Mouse (Mus musculus) layer of hippocampus, adult 9-10 months (tissue): ENCODE results near the gene Hist3h2ba.

Experiments used
- DNase-seq: peaks from one replicate; pipeline ENCODE4 v3.0.0; 2022; ENCODE audit warnings: low spot score

Hist3h2ba gene

GRCm38 (mm10) chr11:58964216-58964615, 15.5 kb downstream of the Hist3h2ba start:
- DNase-seq, result no peak

GRCm38 (mm10) chr11:58965001-58965760, 16.5 kb downstream of the Hist3h2ba start:
- no peak for DNase-seq

GRCm38 (mm10) chr11:58967346-58967745, 18.6 kb downstream of the Hist3h2ba start:
- no peak for DNase-seq

GRCm38 (mm10) chr11:58968551-58968950, 19.8 kb downstream of the Hist3h2ba start:
- DNase-seq, result no peak

GRCm38 (mm10) chr11:58969027-58969426, 20.3 kb downstream of the Hist3h2ba start:
- DNase-seq, result no peak

GRCm38 (mm10) chr11:58969659-58970058, 20.9 kb downstream of the Hist3h2ba start:
- DNase-seq, result no peak

GRCm38 (mm10) chr11:58970831-58971530, 22.3 kb downstream of the Hist3h2ba start:
- DNase-seq, result no peak

- no peak for DNase-seq
Measured at GRCm38 (mm10) chr11:58971796-58972195, 23.1 kb downstream of the Hist3h2ba start.

DNA sequence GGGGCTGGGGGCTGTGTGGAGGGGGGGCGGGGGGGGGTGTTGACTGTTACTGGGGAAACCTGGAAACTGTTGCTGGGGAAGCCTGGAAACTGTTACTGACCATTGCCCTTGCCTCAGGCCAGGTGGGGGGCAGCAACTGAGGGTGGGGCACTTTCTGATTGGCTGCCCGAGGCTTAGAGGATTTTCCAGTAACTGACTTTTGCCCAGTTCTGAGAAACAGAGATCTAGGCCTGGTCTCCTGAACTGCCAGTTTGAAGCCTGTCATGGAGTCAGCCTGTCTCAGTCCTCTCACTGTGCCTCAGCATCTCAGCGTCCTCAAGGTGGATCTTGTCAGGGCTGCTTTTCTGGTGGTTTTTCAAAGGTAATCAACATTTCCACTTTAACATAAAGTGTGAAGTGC, 25.7 kb downstream of the Hist3h2ba start:
- DNase-seq, result no peak

GRCm38 (mm10) chr11:58977150-58977549, 28.4 kb downstream of the Hist3h2ba start:
- no peak for DNase-seq

DNA sequence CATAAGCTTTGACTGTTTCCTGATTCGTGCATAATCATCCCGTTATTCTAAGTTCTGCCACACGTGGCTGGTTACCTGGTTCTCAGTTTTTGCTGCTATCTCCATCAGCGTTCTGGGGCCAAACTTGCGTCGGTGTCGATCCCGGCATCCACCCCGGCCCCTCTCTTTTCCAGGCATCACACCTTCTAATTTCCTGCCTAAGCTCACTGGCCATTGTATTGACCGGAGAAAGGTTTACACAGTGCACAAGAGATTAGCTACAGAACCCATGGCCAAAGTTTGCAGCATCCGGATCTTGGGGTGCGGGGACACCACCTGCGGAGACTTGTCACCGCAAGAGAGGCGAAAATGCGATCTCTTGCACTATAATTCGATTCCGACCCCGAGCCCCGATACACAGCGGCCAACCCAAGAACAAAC, 28.9 kb downstream of the Hist3h2ba start:
- DNase-seq, result no peak

GRCm38 (mm10) chr11:58978027-58978705, 29.4 kb downstream of the Hist3h2ba start, which contains the start of gene Trim11:
Gene Trim11, plus strand, starts transcription at chr11:58978093.
- no peak for DNase-seq

DNA sequence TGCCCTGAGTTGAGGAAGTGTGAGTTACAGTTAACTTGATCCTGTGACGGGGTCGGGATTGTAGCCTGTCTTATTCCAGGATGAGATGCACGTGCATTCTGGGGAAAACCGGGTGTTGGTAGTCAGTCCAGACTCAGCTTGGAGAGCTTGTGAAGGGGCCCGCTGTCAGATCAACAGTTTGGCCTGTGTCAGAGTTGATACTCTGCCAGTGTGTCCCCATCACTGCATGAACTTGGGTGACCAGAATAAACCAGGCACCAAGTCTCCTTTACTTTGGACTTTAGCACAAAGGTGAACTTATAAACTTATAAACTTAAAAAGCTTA, 29.9 kb downstream of the Hist3h2ba start:
- no peak for DNase-seq

DNA sequence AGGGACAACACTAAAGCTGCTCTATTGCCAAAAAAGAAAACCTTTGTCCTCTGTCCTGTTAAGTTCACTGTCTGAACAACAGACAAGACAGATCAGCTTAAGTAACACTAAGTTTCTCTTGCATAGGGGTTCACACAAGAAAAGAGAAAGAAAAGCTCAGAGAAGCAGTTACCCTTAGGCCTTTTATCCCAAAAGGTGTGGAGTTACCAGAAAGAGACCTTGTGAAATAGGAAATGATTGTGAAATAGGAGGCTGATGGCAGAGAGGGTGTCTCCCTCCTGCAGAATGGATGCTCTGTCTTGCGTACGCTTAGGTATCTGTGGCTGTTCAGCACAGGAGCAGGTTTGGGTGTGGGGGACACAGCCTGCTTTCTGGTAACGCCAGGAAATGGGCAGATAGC, 30.5 kb downstream of the Hist3h2ba start:
- no peak for DNase-seq

GRCm38 (mm10) chr11:58979661-58980060, 30.9 kb downstream of the Hist3h2ba start:
- DNase-seq, result no peak

- no peak for DNase-seq
Measured at GRCm38 (mm10) chr11:58980381-58980990, 31.8 kb downstream of the Hist3h2ba start.

DNA sequence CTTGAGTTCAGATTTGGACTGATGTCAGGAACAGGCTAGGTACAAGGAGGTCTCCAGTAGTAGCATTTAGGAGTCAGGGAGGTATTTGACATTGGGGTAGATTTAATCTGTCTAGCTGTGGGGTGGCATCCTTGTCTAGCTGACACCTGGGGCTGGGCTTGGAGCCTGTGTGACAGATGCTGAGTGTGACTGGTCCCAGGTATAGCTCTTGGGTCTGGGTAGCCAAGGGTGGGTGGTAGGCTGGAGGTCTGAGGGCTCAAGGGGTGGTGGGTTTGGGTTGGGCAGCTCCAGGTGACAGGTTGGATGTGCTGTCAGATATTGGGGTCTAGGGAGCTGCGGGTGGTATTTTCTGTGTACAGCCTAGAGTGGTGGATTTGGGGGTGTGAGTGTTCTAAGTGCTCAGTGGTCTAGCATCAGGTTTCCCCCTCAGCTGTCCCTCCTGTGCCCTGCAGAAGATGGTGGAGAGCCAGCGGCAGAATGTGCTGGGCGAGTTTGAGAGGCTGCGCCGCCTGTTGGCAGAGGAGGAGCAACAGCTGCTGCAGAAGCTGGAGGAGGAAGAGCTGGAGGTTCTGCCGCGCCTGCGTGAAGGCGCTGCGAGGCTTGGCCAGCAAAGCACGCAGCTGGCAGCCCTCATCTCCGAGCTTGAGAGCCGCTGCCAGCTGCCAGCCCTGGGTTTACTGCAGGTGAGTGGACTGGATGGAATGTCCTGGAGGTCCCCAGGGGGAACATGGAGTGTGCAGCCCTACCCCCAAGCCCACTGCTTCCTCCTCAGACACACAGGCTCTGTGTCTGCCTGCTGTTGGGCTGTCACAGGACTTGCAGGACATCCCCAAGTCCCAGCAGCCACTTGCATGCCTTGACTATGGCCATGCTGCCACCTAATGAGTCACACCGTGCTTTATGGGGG, 33.1 kb downstream of the Hist3h2ba start:
- no peak for DNase-seq

DNA sequence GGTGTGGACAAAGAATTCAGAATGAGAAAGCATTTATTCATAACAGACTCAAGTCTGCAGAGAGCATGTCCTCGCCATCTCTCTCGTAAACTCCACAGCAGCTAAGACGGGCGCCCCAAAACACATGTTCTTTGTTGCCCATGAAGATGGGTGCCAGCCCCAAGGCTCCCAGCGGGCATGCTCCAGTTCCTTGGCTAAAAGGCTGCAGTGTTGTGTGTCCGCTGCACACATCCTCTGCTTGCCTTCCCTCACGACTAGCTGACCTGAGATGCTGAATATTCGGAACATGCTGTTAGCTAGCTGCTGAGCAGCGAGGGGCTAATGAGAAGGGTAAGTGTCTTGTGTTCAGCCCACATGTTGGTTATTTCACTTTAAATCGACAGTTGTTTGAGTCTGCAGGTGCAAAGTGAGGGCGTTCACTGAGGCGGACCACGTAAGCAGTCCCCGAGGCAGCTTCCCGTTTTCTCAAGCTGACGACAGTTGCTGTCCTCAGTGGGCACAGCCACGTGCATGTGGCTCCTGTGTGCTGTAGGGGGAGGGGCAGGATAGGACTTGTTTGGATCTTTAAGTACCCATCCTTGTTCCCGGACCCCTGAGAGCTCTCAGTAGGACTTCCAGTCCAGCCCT, 33.9 kb downstream of the Hist3h2ba start:
- no peak for DNase-seq

GRCm38 (mm10) chr11:58983691-58984341, 35.1 kb downstream of the Hist3h2ba start:
- no peak for DNase-seq

- no peak for DNase-seq
Measured at GRCm38 (mm10) chr11:58984657-58985056, 35.9 kb downstream of the Hist3h2ba start.
